Mouse (Mus musculus) mouse trophoblast stem cell (cell line): ENCODE measurements around the gene Rgs12.

Source experiments
- in situ Hi-C, 2 experiments: fragments of 300-500 bp; cut with MseI, MboI; formaldehyde crosslinking; loops; 2 replicates in 1 of 2; 3 replicates in 1 of 2; pipeline ENCODE4 v1.15.1; 2025

Rgs12 gene

GRCm38 (mm10) chr5:34948861-34949760 lies at the start of gene Rgs12:
Gene Rgs12, plus strand, starts transcription at chr5:34949445.
- in situ Hi-C loops, result no loop called here

- in situ Hi-C loops, result no loop called here
These were observed 49.3 kb upstream of the Rgs12 start for GRCm38 (mm10) chr5:34899787-34900469.

GRCm38 (mm10) chr5:34902371-34902770 lies 46.9 kb upstream of the Rgs12 start:
- in situ Hi-C loops, result no loop called here

DNA sequence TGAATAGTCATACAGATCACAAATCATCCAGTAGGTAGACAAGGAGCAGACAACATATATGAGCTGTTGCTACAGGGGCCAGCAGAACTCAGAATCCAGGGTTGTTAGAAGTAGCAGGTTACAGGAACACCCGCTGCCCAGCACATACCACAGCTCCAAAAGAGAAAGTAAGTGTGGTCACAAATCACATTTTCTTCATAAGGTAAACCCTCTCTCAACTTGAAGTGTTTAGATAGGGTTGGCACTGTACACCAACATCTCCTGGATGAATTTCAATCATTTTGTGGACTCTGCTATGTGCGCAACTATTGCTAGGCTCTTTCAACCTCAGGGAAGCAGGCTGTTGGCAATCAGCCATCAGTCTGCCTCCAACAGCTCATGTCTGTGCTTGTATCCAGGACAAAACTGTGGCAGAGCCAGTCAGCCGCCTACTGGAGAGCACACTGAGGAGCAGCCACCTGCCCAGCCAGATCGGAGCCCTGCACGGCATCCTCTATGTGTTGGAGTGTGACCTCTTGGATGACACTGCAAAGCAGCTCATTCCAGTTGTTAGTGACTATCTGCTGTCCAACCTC lies 46.3 kb upstream of the Rgs12 start:
- in situ Hi-C loops, result no loop called here

DNA sequence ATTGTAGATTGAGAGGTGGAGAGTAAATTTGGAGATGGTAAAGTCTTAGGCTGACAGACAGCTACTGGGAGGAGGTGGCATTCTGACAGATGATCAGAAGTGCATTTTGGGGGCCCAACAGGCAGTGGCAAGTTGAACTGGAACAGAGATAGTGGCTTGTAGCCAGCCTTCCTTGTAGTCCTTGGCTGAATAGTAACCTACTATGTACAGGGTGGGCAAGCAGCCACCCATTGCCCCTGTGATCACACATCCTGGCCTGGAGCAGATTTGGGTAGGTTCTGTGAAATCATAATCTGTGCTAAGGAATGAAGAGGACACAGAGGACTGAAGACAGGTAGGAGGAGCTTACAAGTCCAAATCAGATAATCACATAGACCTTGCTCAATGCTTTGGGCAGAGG lies 44.8 kb upstream of the Rgs12 start:
- in situ Hi-C loops, result no loop called here

- in situ Hi-C loops, result no loop called here
These were observed 42.0 kb upstream of the Rgs12 start for GRCm38 (mm10) chr5:34907230-34907629.

DNA sequence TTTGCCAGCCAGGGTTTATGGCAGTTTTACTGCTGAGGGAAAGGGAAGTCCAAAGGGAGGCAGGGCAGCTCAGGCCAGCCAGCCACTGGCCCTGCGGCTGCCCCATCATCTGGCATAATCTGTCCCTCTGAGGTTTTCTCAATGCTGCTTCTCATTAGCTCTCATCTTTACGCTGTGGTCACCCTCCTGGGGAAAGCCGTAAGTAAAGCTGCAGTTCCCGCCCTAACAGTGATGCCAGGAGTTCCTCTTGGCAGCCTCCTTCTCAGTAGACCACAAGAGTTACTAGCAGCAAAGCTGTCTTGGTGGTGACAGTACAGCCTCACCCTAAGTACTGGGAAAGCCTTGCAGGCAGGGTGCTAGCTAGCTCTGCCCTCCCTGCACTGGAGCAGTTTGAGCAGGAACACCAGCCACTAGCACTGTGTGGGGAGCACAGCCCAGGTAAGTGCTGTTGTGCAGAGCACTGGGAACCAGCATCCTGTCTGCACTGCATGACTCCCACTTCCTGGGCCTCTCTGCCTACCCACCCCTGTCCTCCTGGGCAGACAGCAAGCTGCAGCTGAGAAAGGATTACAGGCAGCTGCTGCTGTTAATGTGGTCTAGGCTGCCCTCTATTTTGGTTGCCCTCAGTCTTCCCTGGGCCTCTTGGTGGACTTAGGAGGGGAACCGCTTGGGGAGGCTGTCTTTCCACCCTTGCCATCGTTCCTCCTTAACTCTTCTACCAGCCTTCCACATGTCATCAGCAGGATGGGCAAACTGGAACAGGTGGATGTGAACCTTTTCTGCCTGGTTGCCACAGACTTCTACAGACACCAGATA lies 41.1 kb upstream of the Rgs12 start, which contains the start of gene Msantd1:
Msantd1 (plus strand) TSS at position 103 of the 816 bp plus-strand sequence.
- in situ Hi-C loops, result no loop called here

GRCm38 (mm10) chr5:34908726-34909633 lies 40.3 kb upstream of the Rgs12 start:
- in situ Hi-C loops, result no loop called here

DNA sequence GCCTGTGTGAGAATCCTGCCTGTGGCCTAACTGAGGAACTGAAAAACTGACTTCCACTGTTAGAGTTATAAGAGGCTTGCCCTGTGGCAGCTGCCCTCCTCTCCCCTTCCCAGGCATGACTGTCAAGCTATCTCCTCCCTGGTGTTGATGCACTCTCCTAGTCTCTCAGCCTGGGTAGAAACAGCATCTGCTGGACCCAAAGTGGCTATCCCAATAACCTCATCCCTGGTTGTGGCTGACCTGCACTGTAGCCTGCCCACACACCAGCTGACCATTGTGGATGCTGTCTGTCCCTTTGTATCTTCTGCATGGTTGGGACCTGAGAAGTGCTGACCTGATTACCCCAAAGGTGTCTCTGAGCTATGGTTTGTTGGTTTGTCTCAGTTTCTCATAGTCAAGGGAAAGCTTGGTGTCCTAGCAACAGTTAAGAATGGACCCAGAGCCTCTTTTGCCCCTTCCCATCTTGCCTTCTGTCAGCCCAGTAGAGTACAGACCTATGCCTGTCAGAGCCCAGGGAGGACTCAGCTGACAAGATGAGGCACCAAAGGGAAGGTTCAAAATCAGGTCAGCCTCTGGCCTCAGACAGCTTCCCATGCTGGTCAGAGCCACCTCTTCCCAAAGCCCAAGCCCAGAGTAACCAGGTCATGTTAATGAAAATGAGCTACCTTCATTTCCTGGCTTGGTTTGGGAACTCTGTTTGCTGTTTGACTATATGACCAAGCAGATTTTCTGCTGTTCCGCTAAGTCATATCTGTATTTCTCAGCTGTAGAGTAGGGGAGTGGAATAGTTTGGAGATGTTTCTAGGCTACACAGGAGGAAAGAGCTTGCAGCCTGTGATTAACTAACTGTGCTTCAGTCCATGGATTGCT lies 39.4 kb upstream of the Rgs12 start:
- in situ Hi-C loops, result loop anchor here in 1 of 2 experiments (10.0 kb wide), 1 partner anchor 125 kb away; no protein-coding TSS in a partner anchor

DNA sequence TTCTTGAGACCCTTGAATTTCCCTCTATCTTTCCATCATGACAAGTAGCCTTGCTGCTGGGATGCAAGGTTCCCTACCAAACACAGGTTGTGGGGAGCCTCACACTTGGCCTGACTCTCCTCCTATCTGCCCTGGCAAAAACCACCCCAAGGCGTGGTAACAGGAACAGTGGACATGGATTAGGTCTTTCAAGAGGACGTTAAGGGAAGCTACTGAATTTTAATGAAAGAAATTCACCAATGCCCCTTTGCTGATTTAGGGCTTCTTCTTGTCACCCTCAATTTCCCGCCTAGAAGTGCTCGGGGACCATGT lies 38.8 kb upstream of the Rgs12 start:
- in situ Hi-C loops, result loop anchor here in 1 of 2 experiments (10.0 kb wide), 1 partner anchor 124 kb away; no protein-coding TSS in a partner anchor

GRCm38 (mm10) chr5:34915801-34916200 lies 33.4 kb upstream of the Rgs12 start:
- in situ Hi-C loops, result loop anchor here (5.0 to 10.0 kb wide), 2 partner anchors 119 to 122 kb away; no protein-coding TSS in a partner anchor

DNA sequence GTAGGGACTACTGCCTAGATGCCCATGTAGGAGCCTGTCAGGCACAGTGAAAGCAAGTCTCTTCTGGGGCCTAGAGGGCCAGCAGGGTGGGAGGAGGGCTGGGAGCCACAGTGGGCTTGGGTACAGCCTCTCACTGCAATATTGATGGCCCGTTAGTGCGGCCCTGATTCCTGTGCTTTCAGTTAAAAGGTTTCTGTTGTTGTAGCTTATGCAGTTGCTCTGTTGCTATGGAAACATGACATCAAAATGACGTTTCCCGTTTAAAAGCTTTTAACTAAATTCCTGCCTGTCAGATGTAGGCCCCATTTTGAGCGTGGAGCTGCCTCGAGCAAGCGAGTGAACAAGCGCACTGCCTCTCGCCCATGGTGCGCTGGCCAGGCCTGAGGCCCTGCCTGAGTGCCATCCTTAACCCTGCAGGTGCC lies 32.0 kb upstream of the Rgs12 start:
- in situ Hi-C loops, result loop anchor here (5.0 to 10.0 kb wide), 2 partner anchors 118 to 120 kb away; no protein-coding TSS in a partner anchor

DNA sequence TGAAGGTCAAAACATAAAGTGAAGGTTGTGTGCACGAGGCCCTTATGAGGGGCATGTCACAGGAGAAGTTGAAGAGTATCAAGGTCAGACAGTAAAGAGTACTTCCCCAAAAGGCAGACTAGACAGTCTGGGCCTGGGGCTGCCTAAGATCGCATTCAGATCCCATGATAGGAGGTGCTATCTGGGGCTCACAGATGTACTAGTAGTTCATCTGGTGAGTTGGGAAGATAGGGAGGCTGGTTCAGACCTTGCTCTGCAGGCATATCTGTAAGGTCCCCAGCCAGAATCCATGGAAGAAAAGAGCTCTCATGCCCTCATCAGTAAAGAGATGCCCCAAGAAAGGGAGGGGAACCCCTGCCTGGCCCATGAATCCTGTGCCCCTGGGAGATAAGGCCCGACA lies 30.5 kb upstream of the Rgs12 start:
- in situ Hi-C loops, result loop anchor here (5.0 to 10.0 kb wide), 2 partner anchors 116 to 119 kb away; no protein-coding TSS in a partner anchor

- in situ Hi-C loops, result no loop called here
These were observed 26.7 kb upstream of the Rgs12 start for GRCm38 (mm10) chr5:34922531-34922930.

- in situ Hi-C loops, result no loop called here
These were observed 25.3 kb upstream of the Rgs12 start for GRCm38 (mm10) chr5:34923920-34924319.

GRCm38 (mm10) chr5:34924519-34924918 lies 24.7 kb upstream of the Rgs12 start:
- in situ Hi-C loops, result no loop called here

DNA sequence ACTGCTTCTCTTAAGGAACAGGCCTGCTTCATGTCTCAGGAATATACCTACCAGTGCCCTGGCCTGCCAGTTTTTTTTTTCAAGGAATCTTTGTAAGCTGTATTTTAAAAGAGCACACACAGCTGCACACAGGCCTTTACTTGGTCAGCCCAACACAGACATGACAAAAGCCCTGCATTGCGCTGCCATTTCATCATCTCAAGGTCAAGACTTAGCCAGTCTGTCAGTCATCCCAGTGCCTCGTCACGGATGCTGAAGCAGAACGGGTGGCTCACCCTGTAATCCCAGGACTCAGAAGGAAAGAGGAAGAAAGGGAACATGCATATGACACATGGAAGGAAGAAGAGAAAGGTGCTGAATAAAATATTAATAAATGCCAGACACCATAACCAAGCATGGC lies 21.6 kb upstream of the Rgs12 start:
- in situ Hi-C loops, result no loop called here

DNA sequence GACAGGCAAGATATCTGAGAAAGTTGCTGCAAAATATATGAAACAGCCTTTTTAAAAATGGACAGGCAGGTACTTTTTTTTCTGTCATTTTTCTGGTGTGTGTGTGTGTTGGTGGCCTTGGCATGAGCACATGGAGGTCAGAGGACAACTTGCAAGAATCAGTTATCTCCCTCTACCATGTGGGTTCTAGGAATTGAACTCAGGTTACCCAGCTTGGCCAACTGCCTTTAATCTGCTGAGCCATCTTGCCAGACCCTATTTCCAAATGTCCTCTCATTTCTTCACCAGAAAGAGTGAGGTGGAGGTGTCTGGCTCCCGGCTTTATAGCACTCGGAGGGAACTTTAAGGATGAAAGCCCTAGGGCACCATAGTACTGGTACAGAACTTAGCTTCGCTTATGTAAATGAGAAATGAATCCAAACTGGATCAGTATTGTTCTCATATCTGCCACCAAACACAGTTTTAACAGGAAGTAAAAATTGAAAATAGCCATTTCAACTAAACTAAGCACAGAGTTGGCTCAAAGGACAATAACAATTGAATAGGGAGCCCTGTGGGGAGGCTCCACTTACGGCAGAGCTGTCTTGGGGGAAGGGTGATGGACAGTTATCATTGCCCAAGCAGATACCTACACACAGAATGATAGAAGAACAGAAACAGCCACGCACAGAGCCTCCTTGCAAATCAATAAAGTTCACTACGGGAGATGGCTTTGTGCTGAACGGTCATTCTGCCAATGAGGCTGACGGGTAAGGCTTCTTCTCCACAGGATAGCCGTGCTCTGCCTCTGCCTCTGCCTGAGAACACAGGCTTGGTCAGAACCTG lies 18.9 kb upstream of the Rgs12 start:
- in situ Hi-C loops, result no loop called here
